Mouse (Mus musculus) CH12.LX (cell line): ENCODE results near the gene Chtop. TPM values are rescaled to one million over a fixed set of nuclear protein-coding genes. Genes with fewer than 3 reads are reported as not detected.

Experiments
- DNase-seq: peaks from one replicate; pipeline ENCODE4 v3.0.0-alpha.2; 2013; ENCODE audit errors: extremely low read depth
- H3K27ac ChIP-seq: 2 replicates; pipeline ENCODE4 v1.5.1; 2012; ENCODE audit warnings: low read depth, mild to moderate bottlenecking, control low read depth, moderate library complexity; ENCODE audit not compliant: insufficient read depth
- H3K27me3 ChIP-seq: replicated peaks from 2 replicates; pipeline ENCODE3; 2012; ENCODE audit warnings: inconsistent platforms
- H3K36me3 ChIP-seq, 2 experiments: replicated peaks in 1 of 2; 2 replicates each; pipeline versions ENCODE3 to v1.6.1; 2012; ENCODE audit warnings: inconsistent platforms in 1 of 2, low read length in 1 of 2, mild to moderate bottlenecking in 1 of 2, mixed read lengths in 1 of 2, moderate library complexity in 1 of 2; ENCODE audit not compliant: control insufficient read depth in 1 of 2, insufficient read depth in 1 of 2
- H3K4me1 ChIP-seq, 2 experiments: 2 replicates each; pipeline ENCODE4 v1.6.1; 2012; ENCODE audit warnings: inconsistent platforms in 1 of 2, moderate library complexity in 1 of 2; ENCODE audit not compliant: insufficient read depth in 2 of 2, control insufficient read depth in 1 of 2
- H3K4me2 ChIP-seq: 2 replicates; pipeline ENCODE4 v1.6.1; 2012; ENCODE audit warnings: low read depth, mild to moderate bottlenecking, control low read depth; ENCODE audit not compliant: poor library complexity, insufficient read depth, severe bottlenecking
- H3K4me3 ChIP-seq, 3 experiments: fragments of 150-350 bp in 1 of 3; sonication (generic) in 1 of 3; replicated peaks in 1 of 3; 2 replicates each; pipeline versions ENCODE3 to v1.5.1; 2011 to 2012; ENCODE audit warnings: low read depth in 2 of 3, low read length in 2 of 3, mild to moderate bottlenecking in 2 of 3, moderate library complexity in 2 of 3, control low read depth in 1 of 3, improper control_type of control experiment in 1 of 3, inconsistent platforms in 1 of 3, mixed read lengths in 1 of 3; ENCODE audit not compliant: poor library complexity in 1 of 3
- H3K79me2 ChIP-seq: replicated peaks from 2 replicates; pipeline ENCODE4 v1.6.1; 2012; ENCODE audit warnings: mild to moderate bottlenecking, moderate library complexity; ENCODE audit not compliant: control insufficient read depth, poor library complexity, insufficient read depth, severe bottlenecking; ENCODE audit errors: extremely low read depth
- H3K9ac ChIP-seq: 2 replicates; pipeline ENCODE4 v1.6.1; 2012; ENCODE audit warnings: low read depth, mild to moderate bottlenecking, control low read depth, moderate library complexity; ENCODE audit not compliant: insufficient read depth
- H3K9me3 ChIP-seq: replicated peaks from 2 replicates; pipeline ENCODE3; 2012; ENCODE audit warnings: low read length, inconsistent platforms, mixed read lengths
- BHLHE40 ChIP-seq: IDR thresholded peaks from 2 replicates; pipeline ENCODE4 v1.6.1; 2011; ENCODE audit warnings: mild to moderate bottlenecking, low read depth, low read length, improper control_type of control experiment
- CHD2 ChIP-seq: IDR thresholded peaks from 2 replicates; pipeline ENCODE4 v1.6.1; 2011; ENCODE audit warnings: low read length, improper control_type of control experiment
- CTCF ChIP-seq, 2 experiments: IDR thresholded peaks in 1 of 2; conservative IDR thresholded peaks in 1 of 2; 2 replicates each; pipeline ENCODE4 v1.5.1; 2011 to 2012; ENCODE audit warnings: low read depth in 2 of 2, low read length in 2 of 2, improper control_type of control experiment in 1 of 2, inconsistent platforms in 1 of 2, mild to moderate bottlenecking in 1 of 2, moderate library complexity in 1 of 2
- ELF1 ChIP-seq: IDR thresholded peaks from 2 replicates; pipeline ENCODE4 v1.6.1; 2014; ENCODE audit warnings: low read depth, mild to moderate bottlenecking, inconsistent platforms, low read length, improper control_type of control experiment
- HCFC1 ChIP-seq: IDR thresholded peaks from 2 replicates; pipeline ENCODE4 v1.6.1; 2012; ENCODE audit warnings: low read depth, mild to moderate bottlenecking, inconsistent platforms, low read length, improper control_type of control experiment
- IRF4 ChIP-seq: IDR thresholded peaks from 2 replicates; pipeline ENCODE4 v1.6.1; 2014; ENCODE audit warnings: low read depth, mild to moderate bottlenecking, inconsistent platforms, low read length, improper control_type of control experiment
- JUN ChIP-seq: IDR thresholded peaks from 2 replicates; pipeline ENCODE4 v1.6.1; 2011; ENCODE audit warnings: low read depth, mild to moderate bottlenecking, low read length, improper control_type of control experiment, moderate library complexity; ENCODE audit not compliant: insufficient read depth
- JUND ChIP-seq: conservative IDR thresholded peaks from 2 replicates; pipeline ENCODE4 v1.6.1; 2011; ENCODE audit warnings: low read depth, low read length, improper control_type of control experiment
- MAFK ChIP-seq: IDR thresholded peaks from 2 replicates; pipeline ENCODE4 v1.6.1; 2011; ENCODE audit warnings: low read length, improper control_type of control experiment; ENCODE audit not compliant: insufficient replicate concordance
- MAX ChIP-seq: IDR thresholded peaks from 2 replicates; pipeline ENCODE4 v1.6.1; 2011; ENCODE audit warnings: low read length, improper control_type of control experiment
- MXI1 ChIP-seq: IDR thresholded peaks from 2 replicates; pipeline ENCODE4 v1.6.1; 2011; ENCODE audit warnings: mild to moderate bottlenecking, low read depth, low read length, improper control_type of control experiment
- NELFE ChIP-seq: IDR thresholded peaks from 2 replicates; pipeline ENCODE4 v1.6.1; 2011; ENCODE audit warnings: low read depth, low read length, improper control_type of control experiment
- NRF1 ChIP-seq: IDR thresholded peaks from 2 replicates; pipeline ENCODE4 v1.6.1; 2014; ENCODE audit warnings: low read depth, mild to moderate bottlenecking, inconsistent platforms, low read length, improper control_type of control experiment, moderate library complexity
- PAX5 ChIP-seq: IDR thresholded peaks from 2 replicates; pipeline ENCODE4 v1.6.1; 2012; ENCODE audit warnings: low read length, inconsistent platforms, mixed read lengths
- POLR2A ChIP-seq: IDR thresholded peaks from 2 replicates; pipeline ENCODE4 v1.6.1; 2011; ENCODE audit warnings: low read depth, mild to moderate bottlenecking, improper control_type of control experiment, low read length
- POLR2AphosphoS2 ChIP-seq: IDR thresholded peaks from 2 replicates; pipeline ENCODE4 v1.6.1; 2011; ENCODE audit warnings: low read depth, low read length, improper control_type of control experiment
- RAD21 ChIP-seq: IDR thresholded peaks from 2 replicates; pipeline ENCODE4 v1.6.1; 2011; ENCODE audit warnings: low read depth, mild to moderate bottlenecking, low read length, improper control_type of control experiment, moderate library complexity
- SIN3A ChIP-seq: IDR thresholded peaks from 2 replicates; pipeline ENCODE4 v1.6.1; 2012; ENCODE audit warnings: low read length, improper control_type of control experiment, inconsistent platforms
- SMC3 ChIP-seq: IDR thresholded peaks from 2 replicates; pipeline ENCODE4 v1.6.1; 2011; ENCODE audit warnings: low read depth, low read length, improper control_type of control experiment
- TCF12 ChIP-seq: IDR thresholded peaks from 2 replicates; pipeline ENCODE4 v1.6.1; 2014; ENCODE audit warnings: low read depth, mild to moderate bottlenecking, inconsistent platforms, low read length, improper control_type of control experiment
- UBTF ChIP-seq: IDR thresholded peaks from 2 replicates; pipeline ENCODE4 v1.6.1; 2012; ENCODE audit warnings: low read depth, mild to moderate bottlenecking, inconsistent platforms, low read length, improper control_type of control experiment, moderate library complexity
- USF1 ChIP-seq: IDR thresholded peaks from 2 replicates; pipeline ENCODE4 v1.6.1; 2014; ENCODE audit warnings: low read depth, mild to moderate bottlenecking, inconsistent platforms, low read length, improper control_type of control experiment
- ZKSCAN1 ChIP-seq: IDR thresholded peaks from 2 replicates; pipeline ENCODE4 v1.6.1; 2012; ENCODE audit warnings: low read depth, inconsistent platforms, low read length, improper control_type of control experiment, borderline replicate concordance
- ZMIZ1 ChIP-seq: IDR thresholded peaks from 2 replicates; pipeline ENCODE4 v1.6.1; 2012; ENCODE audit warnings: low read depth, mild to moderate bottlenecking, inconsistent platforms, low read length, improper control_type of control experiment
- dilution Hi-C: fragments of 300-500 bp; cut with MboI; formaldehyde crosslinking; loops from 2 replicates; pipeline ENCODE4 v1.14.3; 2020; ENCODE audit warnings: low sequenced_read_pairs; ENCODE audit not compliant: extremely low pct_unique_long_range_greater_than_20kb, extremely low pct_ligation_motif_present
- in situ Hi-C: fragments of 300-500 bp; cut with MboI; formaldehyde crosslinking; loops from 3 replicates; pipeline ENCODE4 v1.14.3; 2019; ENCODE audit warnings: low sequenced_read_pairs, low pct_ligation_motif_present, low pct_unique_long_range_greater_than_20kb, mixed read lengths
- polyA plus RNA-seq: library from polyadenylated mRNA; unstranded; fragments of >175 nt; gene quantifications from 2 replicates; pipeline ENCODE4 v1.2.1, GENCODE M21; 2012; ENCODE audit warnings: low read depth; ENCODE audit not compliant: insufficient read length
- total RNA-seq, 2 experiments: library from RNA; depleted of rRNA; stranded (reverse); fragments of 300-350 nt in 1 of 2; fragments of >200 nt in 1 of 2; gene quantifications; 2 replicates each; pipeline ENCODE4 v1.2.3; 2012 to 2014

Gene Chtop
- total and polyA plus RNA-seq, 3 experiments = 88.5 to 130 (median 126) TPM

DNA sequence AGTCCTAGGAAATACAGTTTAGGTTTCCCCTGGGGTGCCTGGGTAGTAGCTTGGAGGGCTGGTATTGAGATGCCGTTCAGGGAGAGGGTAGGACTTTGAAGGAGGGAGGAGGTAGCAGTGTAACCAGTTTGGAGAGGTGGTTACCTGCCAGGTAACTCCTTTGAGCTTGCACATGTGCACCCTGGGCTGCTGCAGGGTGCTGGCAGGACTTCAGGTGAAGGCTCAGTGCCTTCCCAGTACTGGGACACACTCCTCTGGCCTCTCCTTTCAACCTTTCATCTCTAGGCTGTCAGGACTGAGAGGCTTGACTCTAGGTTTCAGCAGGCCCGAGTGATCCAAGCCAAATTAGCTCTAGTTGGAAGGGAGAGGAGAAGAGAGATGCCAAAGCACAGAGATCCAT is 16.8 kb upstream of the Chtop start:
- Histone ChIP-seq H3K4me2 (no peak overlapping the region), H3K9me3 (no peaks in the 10 kb centered on the region), H3K4me1 (peaks cover 0 to 4% of the 10 kb centered on the region in 2 experiments; a peak in 1 of 4 replicates), H3K36me3 (peaks cover 2 to 14% of the 10 kb centered on the region in 2 experiments), H3K27me3 (peaks cover 4% of the 10 kb centered on the region)
- dilution Hi-C loops = no loop called here
- TF ChIP-seq ZMIZ1 = no peak
- no peak for TF ChIP-seq CHD2
- TF ChIP-seq BHLHE40 = no peak
- TF ChIP-seq, all 38 proteins: peak for 0
- in situ Hi-C loops = no loop called here
- Histone ChIP-seq H3K9ac (no peak overlapping the region), H3K79me2 (no peaks in the 10 kb centered on the region), H3K4me3 (no peak overlapping the region), H3K27ac (no peak overlapping the region)
- no peak for DNase-seq

DNA sequence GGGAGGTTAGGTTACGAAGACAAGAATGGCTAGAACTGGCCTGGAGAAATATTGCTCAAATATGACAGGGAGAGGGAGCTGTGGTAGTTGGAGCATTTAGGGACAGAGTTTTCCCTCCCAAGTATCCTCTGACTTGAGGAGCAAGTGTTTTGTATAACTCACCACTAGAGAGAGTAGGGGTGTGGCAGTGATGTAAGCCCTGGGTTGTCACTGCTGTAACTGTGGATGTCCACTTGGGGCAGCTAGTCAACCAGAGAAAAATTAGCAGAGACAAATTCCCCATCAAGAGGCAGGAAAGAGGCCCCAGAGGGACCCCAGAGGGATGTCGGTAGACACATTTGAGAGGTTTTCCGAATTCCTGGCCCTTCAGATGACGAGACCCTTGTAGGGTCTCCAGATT is 16.1 kb upstream of the Chtop start:
- dilution Hi-C loops (no loop called here), in situ Hi-C loops (no loop called here)
- H3K4me3 ChIP-seq = no peak overlapping the region
- no peaks in the 10 kb centered on the region for H3K79me2 ChIP-seq
- H3K36me3 ChIP-seq = peaks cover 2 to 19% of the 10 kb centered on the region in 2 experiments
- H3K9ac ChIP-seq = no peak overlapping the region
- H3K4me1 ChIP-seq = peaks cover 0 to 4% of the 10 kb centered on the region in 2 experiments; a peak in 1 of 4 replicates
- no peak overlapping the region for H3K27ac ChIP-seq
- peak; percentile 46; the same call in 1 of the 2 replicates for TF ChIP-seq NELFE
- no peak for TF ChIP-seq JUND
- no peak for TF ChIP-seq POLR2AphosphoS2
- TF ChIP-seq SIN3A = peak; percentile 73; the same call in 1 of the 2 replicates
- TF ChIP-seq SMC3 = peak; percentile 56
- no peak for TF ChIP-seq JUN
- TF ChIP-seq CTCF (conservative IDR thresholded peaks at IDR 0.05 in 1 of 2, IDR thresholded peaks at IDR 0.05 in 1 of 2; ENCODE audit: low read depth in 2 of 2, low read length in 2 of 2) = peak; percentile 62 to 98; a peak in 3 of 4 replicates
- TF ChIP-seq RAD21 = peak; percentile 46
- TF ChIP-seq NRF1 = no peak
- no peak for TF ChIP-seq IRF4
- TF ChIP-seq ELF1 = no peak
- no peak for TF ChIP-seq TCF12
- no peaks in the 10 kb centered on the region for H3K9me3 ChIP-seq
- H3K27me3 ChIP-seq = peaks cover 4% of the 10 kb centered on the region
- H3K4me2 ChIP-seq = no peak overlapping the region
- DNase-seq = peak; percentile 58

DNA sequence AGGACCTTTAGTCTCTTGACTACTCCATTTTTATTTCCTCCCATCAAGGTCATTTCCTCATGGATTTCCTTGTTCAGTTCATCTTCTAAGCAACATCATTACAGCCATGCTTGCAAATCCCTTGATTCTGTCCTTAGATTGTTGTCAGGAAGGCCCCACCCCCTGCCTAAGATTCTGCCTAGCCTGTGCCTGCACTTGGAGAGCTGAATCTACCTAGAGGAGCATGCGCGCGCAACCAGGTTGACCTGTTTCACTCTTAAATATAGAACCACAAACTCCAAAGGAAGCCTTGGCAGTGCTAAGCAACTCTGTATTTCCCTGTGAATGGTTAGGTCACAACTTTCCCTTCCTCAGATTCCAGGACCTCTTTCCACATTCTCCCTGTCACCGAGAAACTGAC is 8.4 kb upstream of the Chtop start:
- H3K27ac ChIP-seq = no peak overlapping the region
- peaks cover 9 to 18% of the 10 kb centered on the region in 2 experiments; a peak in 2 of 4 replicates for H3K4me1 ChIP-seq
- H3K79me2 ChIP-seq = no peaks in the 10 kb centered on the region
- dilution Hi-C loops = no loop called here
- no peaks in the 10 kb centered on the region for H3K9me3 ChIP-seq
- no peak overlapping the region for H3K4me2 ChIP-seq
- peaks cover 2 to 24% of the 10 kb centered on the region in 2 experiments for H3K36me3 ChIP-seq
- no peaks in the 10 kb centered on the region for H3K27me3 ChIP-seq
- TF ChIP-seq HCFC1 (no peak), POLR2A (no peak), BHLHE40 (no peak), MAFK (no peak), ZKSCAN1 (no peak), ELF1 (no peak), CTCF (conservative IDR thresholded peaks at IDR 0.05 in 1 of 2, IDR thresholded peaks at IDR 0.05 in 1 of 2; ENCODE audit: low read depth in 2 of 2, low read length in 2 of 2) (no peak), USF1 (no peak), UBTF (no peak), RAD21 (no peak), NELFE (no peak), MXI1 (no peak), PAX5 (no peak), MAX (no peak), NRF1 (no peak)
- no peak for DNase-seq
- in situ Hi-C loops = no loop called here
- no peak overlapping the region for H3K9ac ChIP-seq
- no peak overlapping the region for H3K4me3 ChIP-seq
